Mouse (Mus musculus): Measurements from ENCODE around the gene Supt4a.

Supt4a gene

DNA sequence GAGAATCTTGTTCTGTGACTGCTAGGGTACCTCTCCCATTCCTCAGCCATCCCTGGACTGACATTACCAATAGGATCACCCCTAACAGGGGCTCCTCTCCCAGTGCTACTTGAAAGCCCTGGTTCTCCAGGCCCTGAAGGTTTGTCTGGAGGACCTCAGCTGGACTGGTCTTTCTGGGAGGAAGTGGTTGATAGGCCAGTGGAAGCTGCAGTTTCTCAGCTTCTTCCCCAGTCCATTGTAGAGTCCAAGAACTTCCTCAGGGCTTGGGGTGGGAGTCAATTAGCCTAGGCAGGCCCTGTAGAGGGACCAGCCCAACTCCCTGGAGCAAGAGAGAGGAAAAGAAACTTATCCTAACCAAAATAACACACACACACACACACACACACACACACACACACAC lies 11.8 kb upstream of the Supt4a start:
- in situ Hi-C loops (cut with MboI, MseI) = loop anchor here (5.0 kb wide), 2 partner anchors 37 to 63 kb away; partner anchors contain the start of genes Rnf43 and Tspoap1

DNA sequence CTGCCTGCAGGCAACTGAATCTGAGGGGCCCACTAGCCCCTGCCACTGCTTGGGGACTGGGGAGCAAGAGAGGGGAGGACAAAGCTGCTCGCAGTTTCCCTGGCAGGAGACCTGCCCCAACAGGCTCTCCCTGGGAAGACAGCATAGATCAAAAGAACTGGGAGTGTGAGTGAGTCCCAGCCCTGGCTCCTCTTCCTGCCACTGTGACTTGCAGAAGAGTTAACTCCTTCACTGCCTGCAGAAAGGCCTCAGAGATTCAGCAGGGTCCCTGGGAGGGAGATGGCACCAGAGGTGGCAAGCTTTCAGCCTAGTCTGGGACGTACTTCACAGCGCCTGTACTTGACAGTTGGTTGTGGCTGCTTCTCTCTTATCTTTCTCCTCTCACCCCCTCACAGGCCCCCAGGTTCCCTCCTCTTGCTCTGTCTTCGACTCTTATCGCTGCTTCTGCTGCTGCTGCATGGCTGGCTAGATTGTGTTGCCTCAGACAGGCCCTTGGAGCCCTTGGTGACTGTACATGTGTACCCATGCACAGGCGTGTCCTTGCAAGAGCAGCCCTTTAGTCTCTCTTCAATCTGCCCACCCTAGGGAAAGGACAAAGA lies 11.3 kb upstream of the Supt4a start:
- in situ Hi-C loops (cut with MboI, MseI) = loop anchor here (5.0 kb wide), 2 partner anchors 36 to 64 kb away; partner anchors contain the start of genes Rnf43 and Tspoap1

DNA sequence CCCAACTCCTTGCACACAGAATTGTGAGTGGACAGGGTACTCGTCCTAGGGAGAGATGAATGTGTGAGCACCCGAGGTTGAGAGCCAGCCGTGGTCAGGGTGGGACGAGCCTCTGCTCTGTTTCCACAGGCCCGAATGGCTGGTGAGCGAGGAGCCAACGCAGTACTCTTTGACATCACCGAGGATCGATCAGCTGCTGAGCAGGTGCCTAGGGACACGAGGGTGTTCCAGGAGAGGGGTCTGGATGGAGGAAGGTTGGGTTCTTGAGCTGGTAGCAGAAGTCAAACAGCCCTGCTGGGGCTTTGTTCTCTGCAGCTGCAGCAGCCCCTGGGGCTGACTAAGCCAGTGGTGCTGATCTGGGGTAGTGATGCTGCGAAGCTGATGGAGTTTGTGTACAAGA lies 10.3 kb upstream of the Supt4a start:
- in situ Hi-C loops (cut with MboI, MseI) = loop anchor here (5.0 kb wide), 2 partner anchors 35 to 65 kb away; partner anchors contain the start of genes Rnf43 and Tspoap1

DNA sequence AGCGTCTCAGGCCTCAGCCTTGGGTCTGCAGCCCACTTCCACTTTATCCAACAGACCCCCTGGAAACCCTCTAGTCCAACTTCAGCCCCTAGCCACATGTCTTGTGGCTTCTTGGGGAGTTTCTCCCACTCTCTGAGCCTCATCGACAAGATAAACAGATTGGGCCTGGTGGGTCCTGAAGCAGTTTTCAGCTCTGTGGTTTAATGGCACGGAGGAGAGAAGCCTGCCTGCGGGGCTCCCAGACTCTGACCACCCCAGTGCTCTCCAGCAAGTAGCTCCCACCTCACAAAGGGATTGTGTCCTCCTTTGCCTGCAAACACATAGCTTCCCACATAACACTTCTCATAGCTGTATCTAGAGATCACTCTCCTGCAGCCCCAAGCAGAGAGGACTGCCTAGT lies 9.9 kb upstream of the Supt4a start:
- in situ Hi-C loops (cut with MboI, MseI) = loop anchor here (5.0 kb wide), 2 partner anchors 35 to 65 kb away; partner anchors contain the start of genes Rnf43 and Tspoap1

DNA sequence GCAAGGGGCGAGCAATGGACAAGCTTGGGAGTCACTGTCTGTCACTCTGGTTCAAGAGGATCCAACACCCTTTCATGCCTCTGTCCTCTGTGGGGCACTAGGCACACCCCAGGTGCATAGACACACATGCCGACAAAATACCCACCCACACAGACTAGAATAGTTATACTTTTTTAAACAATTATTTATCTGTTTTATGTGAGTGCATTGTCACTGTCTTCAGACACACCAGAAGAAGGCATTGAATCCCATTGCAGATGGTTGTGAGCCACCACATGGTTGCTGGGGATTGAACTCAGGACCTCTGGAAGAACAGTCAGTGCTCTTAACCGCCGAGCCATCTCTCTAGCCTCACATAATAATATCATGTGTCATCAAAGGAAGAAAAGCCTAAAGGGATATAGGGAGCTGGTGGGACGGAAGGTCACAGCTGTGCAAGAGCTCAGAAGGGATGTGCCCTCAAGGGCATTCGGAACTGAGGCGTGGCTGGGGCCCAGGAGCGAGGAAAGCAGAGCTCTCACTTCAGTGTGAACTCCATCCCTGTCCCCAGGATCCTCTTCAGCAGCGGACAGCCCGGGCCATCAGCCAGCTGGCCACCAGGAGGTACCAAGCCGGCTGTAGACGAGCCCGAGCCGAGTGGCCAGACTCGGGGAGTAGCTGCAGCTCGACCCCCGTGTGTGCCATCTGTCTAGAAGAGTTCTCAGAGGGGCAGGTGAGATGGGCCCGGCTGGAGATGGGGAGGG lies 8.3 kb upstream of the Supt4a start:
- in situ Hi-C loops (cut with MboI, MseI) = loop anchor here (5.0 kb wide), 2 partner anchors 33 to 67 kb away; partner anchors contain the start of genes Rnf43 and Tspoap1

DNA sequence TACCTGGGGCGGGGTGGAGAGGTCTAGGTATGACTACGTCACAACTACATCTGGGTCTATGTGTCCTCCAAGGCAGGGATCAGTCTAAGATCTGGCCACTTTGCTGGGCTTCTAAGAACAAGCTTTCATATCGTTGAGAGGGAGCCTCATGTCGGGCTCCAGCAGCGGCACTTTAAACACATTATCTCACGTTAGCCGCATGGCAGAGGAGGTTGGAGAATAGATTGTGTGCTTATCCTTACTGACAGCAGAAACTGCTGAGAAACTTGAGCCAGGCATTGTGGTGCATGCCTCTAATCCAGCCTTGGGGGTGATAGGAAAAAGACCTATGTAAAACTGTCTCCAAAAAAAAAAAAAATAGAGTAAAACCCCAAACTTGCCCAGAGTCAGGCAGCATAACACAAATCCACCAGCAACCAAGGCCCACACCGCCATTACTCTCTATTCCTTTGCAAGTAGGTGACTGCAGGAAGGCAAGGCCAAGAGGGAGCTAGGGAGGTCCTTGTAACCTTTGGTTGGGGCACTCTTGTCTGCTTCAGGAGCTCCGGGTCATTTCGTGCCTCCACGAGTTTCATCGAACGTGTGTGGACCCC lies 7.7 kb upstream of the Supt4a start:
- in situ Hi-C loops (cut with MboI, MseI) = loop anchor here (5.0 kb wide), 2 partner anchors 33 to 67 kb away; partner anchors contain the start of genes Rnf43 and Tspoap1

DNA sequence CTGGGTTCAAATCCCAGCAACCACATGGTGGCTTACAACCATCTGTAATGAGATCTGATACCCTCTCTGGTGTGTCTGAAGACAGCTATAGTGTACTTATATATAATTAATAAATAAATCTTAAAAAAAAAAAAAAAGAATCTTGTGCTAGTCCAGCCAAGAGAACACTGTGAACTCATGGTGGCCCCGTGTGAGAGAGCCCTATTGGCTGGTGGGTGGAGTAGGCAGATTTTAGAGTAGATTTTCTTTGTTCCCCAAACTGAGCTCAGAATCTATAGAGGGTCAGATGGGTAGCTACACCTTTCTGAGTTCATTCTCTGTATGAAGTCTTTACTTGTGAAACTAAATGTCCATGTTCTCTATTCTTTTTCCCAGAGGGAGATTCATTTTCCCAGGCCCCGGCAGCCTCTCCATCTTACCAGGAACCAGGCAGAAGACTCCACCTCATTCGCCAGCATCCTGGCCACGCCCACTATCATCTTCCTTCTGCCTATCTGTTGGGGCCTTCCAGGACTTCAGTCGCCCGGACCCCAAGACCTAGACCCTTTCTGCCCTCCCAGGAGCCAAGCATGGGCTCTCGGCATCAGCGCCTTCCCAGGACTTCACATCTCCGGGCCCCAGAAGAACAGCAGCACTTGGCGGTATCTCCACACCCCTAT lies 6.6 kb upstream of the Supt4a start:
- in situ Hi-C loops (cut with MboI, MseI) = no loop called here

DNA sequence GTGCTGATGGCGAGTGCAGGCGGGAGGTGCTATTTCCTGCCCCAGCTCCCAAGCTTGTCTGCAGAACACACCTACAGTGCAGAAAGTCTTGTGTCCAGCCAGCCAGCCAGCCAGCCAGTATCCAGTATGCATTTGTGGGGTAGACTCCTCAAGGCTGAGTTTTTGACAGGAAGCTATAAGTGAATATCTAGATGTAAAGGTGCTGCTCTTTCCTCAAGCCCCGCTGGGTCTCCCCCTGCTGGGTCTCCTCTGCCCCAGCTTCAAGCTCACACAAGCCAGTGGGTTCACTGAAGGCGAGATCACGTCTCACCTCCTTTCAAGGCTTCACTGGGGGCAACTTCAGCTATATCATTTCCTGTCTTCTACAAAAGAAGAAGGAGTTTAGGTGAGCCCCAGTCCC lies 3.0 kb upstream of the Supt4a start:
- in situ Hi-C loops (cut with MboI, MseI) = no loop called here

DNA sequence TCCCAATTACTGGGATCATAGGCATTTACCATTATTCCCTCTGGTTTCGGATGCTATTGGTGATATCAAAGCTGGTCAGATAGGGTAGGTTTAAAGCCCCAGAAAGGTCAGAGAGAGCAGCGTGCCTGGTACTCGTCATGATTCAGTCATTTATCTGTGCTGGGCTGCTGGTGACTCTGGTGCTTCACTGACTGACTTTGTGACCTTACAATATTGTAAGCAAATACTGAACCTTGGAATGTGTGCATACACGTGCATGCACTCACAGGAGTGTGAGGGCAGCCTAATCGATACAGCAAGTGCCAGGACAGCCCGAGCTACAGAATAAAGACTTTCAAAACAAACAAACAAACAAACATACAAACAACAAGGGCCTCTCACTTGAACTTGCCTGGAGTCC lies 1.7 kb upstream of the Supt4a start:
- in situ Hi-C loops (cut with MboI, MseI) = no loop called here

DNA sequence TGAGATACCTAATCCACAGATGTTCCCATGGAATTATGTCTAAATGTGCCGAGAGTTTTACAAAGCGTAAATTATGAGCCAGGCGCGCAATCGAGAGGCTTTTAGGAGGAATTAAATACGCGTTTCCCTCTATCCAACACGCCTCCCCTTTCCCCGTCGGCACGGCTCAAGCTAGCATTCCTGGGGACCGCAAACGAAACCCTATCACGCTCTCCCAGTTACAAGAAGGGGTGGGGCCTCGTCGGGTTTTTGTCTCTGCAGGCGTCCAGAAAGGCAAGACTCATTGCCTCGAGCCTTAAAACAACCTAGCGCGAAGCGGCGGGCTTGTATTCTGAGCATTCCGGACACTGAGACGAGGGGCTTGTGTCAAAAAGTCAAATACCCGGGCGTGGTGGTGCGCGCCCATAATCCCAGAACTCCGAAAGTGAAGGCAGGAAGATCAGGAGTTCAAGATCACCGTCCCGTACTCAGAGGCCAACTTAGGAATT lies 661 bp upstream of the Supt4a start:
- in situ Hi-C loops (cut with MboI, MseI) = no loop called here

DNA sequence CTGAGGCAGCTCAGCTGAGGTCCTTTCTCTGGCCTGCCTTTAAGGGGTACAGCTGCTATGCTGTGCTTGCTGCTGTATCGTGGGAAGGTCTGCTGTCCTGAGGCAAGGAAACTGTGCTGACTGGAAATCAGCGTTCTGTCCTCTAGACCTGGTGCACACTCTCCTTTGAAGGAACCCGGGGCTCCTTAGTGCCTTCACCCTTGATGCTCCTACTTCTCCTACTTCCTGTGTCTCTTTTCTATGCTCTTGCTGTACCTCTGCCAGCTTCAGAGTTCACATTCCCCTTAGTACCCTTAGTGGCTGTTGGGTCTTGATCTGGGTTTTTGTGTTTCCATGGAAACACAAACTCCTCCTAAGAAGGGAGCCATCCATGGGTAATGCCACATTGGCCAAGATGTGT lies 6.3 kb downstream of the Supt4a start:
- in situ Hi-C loops (cut with MboI, MseI) = no loop called here

DNA sequence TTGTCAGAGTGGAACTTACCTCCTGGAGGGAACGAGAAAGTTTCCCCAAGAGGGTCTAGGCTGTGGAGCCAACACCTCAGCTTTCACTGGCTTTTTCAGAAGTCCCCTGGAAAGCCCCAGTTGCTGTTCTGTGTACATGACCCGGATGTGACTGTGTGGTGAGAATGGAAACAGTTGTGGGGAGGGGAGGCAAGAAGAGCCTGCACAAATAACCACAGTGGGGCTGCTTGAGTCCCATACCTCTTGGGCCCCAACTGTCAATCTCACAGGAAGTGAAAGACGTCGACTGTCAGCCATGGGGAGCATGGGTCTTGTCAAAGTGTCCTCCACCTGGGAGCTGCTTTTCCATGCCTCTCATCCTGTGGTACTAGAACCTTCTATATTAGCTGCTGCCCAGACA lies 7.6 kb downstream of the Supt4a start:
- in situ Hi-C loops (cut with MboI, MseI) = no loop called here

DNA sequence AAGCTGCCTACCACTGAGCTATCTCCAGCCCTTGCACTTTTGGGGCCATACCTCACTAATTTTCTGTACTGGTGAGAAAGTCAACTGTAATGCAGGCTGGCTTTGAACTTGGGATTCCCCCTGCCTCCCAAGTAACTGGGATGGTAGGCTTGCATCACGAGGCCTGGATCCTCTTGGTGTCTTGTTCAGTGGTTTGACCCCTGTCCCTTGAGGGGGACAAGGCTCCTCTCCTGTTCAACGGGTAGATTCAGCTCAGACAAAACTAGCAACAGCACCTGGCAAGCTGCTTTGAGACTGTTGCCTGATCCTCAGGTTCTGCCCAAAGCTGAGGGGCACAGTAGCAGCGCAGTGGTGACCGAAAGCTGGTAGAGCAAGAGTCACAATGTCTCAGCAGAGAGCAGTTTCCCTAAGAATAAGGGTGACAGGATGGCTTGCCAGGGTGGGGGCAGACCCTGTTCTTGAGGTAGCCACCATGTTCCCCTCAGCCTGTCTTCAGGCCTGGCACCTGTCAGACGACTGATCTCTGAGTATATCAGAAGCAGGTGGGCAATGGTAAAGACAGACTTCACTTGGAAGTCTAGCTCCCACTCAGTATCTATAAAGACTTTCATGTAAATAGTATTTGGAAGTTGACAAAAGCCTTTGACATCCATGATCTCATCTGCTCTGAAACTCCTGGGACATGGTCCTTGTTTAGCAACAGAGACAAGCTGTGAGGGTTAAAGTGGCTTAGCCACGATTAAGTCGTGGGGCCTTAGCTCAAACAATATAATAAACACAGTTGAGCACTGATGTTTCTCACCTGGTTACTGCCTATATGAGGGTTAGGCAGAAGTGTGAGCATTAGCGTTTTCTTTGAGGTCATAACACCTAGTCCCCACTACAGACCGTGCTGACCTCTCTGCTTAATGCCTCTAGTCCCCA lies 8.5 kb downstream of the Supt4a start:
- in situ Hi-C loops (cut with MboI, MseI) = no loop called here

DNA sequence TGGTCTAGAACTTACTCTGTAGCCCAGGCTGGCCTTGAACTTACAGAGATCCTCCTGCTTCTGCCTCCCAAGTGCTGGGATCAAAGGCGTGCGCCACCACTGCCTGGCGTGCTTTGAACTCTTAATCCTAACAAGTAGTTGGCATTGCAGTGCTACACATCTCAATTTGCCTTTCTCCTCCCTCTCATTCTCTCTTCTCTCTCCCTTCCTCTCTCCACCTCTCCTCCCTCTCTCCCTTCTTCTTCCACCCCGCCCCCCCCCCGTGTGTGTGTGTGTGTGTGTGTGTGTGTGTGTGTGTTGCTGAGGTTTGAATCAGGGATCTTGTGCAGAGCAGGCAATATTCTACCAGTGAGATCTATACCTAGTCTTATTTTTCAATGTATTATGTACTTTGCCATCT lies 10.0 kb downstream of the Supt4a start:
- in situ Hi-C loops (cut with MboI, MseI) = no loop called here

DNA sequence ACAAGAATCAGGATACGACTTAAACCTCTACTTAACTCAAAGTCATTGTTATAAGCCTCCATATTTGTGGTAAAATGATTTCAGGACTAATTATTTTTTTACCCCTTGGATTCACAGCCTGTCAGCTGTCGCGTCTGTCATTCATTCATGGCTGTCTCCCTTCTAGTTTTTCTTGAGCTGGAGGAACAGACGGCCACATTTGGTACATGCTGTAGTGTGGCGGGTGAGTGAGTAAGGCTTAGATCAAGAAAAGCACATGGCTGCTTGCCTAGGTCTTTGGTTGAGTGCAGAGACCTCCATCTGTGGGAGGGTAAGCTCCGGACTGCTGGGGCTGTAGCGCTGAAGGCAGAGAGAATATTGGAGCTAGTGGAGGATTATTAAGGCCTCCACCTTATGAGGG lies 10.4 kb downstream of the Supt4a start:
- in situ Hi-C loops (cut with MboI, MseI) = no loop called here

DNA sequence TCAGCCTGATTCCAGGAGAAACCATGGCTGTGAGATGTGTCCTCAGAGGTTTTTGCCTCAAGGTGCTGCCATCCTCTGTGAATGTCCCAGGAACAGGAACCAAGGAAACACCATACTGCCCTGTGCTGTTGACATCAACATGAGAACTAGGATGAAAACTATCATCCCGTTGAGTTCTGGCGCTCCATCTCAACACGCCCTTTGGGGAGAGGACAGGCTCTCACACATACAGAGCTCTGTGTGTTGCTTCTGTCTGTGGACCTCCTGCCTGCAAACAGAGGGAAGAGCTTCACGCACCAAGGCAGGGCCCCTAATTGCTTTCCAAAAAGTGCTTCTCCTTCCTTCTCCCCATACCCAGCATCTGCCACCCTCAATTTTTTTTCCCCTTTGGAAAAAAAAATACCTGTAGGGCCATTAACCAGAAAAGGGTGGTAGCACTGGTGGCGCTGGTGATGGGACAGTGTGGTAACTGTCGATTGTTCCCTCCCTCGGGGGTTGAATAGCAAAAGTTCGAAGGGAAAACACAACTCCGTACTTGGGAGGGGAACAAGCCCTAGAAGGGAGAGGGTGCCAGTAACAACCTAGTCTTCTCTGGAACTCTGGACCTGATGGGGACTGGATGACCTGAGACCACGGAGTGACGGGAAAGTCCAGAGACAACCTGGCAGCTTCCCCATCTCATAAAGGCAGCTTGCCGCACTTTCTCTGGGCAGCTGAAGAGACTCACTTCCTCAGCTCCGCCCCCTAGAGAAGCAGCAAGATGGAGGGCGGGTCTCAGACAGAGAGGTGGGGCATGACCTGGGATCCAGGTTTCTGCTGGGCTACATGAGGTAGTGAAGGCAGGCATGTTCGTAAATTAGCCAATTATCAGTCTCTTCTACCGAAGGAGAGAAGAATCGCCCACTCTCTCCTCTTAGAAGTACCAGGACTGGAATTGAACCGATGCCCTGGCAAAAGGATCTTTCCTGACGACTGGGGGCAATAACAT lies 11.1 kb downstream of the Supt4a start:
- in situ Hi-C loops (cut with MboI, MseI) = no loop called here

DNA sequence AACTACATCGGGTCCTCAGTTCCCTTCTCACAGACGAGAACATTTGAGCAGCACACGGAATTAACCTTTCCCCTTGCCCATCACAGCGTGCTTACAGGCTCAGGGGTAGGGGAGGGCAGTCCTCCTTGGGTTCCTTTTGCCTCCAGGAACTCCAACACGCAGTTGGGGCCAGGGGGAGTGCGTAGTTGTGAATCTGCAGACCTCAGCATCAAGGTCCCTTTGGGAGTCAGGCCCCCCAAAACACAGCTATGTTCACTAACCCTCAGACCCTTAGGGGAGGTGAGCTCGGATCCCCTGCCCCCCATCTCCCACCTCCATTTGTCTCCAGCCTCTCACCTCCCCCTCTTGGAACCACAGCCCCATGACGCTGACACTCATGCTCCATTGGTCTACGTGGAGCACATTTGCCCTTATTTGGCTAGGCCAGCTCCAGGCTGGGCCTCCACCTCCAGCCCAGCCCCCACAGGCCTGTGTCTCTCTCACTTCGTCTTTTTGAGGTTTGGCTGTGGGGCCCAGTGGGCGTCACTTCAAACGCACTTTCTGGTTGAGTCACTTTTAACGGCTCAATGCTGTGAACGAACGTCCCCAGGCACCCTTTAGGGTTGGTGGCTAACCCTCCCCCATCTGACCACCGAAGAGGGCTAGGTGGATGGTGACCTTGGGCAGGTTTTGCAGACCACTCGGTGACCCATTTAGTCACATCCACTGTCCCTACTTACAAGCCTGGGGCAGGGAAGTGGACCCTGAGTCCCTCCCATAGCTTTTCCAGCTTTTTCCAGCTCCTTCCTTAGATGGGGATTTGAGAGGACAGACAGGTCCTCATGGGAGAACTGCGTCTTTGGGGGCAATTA lies 12.1 kb downstream of the Supt4a start:
- in situ Hi-C loops (cut with MboI, MseI) = loop anchor here (10.0 kb wide), 2 partner anchors 295 to 1175 kb away; partner anchors contain the start of gene Srsf1

DNA sequence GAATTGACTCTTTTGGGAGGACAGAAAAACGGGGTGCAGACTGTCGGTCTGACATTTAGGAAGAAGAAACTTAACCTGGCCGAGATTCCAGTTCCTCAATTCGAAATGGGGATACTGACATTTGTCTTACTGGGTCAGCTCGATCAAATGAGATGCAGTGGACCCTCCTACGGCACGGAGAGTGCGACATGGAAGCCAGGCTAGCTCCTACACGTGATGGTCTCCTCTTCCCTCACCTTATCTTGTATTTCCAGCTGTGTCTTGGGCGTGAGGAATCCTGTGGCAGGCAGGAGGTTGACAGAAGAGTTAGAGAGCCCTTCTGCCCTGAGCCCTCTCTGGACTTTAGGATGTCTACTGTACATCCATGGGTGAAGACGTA lies 12.7 kb downstream of the Supt4a start:
- in situ Hi-C loops (cut with MboI, MseI) = loop anchor here (10.0 kb wide), 2 partner anchors 295 to 1175 kb away; partner anchors contain the start of gene Srsf1
